Mouse (Mus musculus) CD4-positive, CD25-positive, alpha-beta regulatory T cell, adult 9 weeks (primary cell): ENCODE data around the gene Mep1a. TPM values are rescaled to one million over a fixed set of nuclear protein-coding genes. Genes with fewer than 3 reads are reported as not detected.

Source experiments
- polyA plus RNA-seq: library from polyadenylated mRNA; unstranded; fragments of 100-300 nt; shearing (Covaris generic); gene quantifications from one replicate; pipeline ENCODE4 v1.2.1, GENCODE M21; 2017

Gene Mep1a
- polyA plus RNA-seq: not detected

GRCm38 (mm10) chr17:43502592-43502991 lies at the start of gene Mep1a:
Gene Mep1a (minus strand): TSS chr17:43502812.

GRCm38 (mm10) chr17:43543539-43543938 lies 40.9 kb upstream of the Mep1a start, which contains the start of gene Ankrd66:
Gene Ankrd66 (minus strand): TSS chr17:43543639.

Other genes with a start within 250 kb of the Mep1a start
- not detected for gene Adgrf1, start 232.5 kb downstream of the Mep1a start, polyA plus RNA-seq
- gene Adgrf5, start 142.4 kb downstream of the Mep1a start, polyA plus RNA-seq: not detected
- gene Ankrd66, start 40.8 kb upstream of the Mep1a start, polyA plus RNA-seq: not detected
- gene Pla2g7, start 65.3 kb upstream of the Mep1a start, polyA plus RNA-seq: 1.4 TPM
- gene Tdrd6, start 127.5 kb upstream of the Mep1a start, polyA plus RNA-seq: not detected
- gene Slc25a27, start 164.4 kb upstream of the Mep1a start, polyA plus RNA-seq: 11.5 TPM
- 0.74 TPM for gene Cyp39a1, start 164.6 kb upstream of the Mep1a start, polyA plus RNA-seq